Mouse (Mus musculus) liver, embryonic 14.5 days (tissue): ENCODE data around the gene Ccser1. TPM values are rescaled to one million over a fixed set of nuclear protein-coding genes. Genes with fewer than 3 reads are reported as not detected.

Source experiments
- ATAC-seq: fragments of 200-750 bp; cut with Nextera tagmentation; 2 replicates; pipeline ENCODE4 v1.8.0; 2017; ENCODE audit warnings: moderate number of reproducible peaks, mild to moderate bottlenecking, moderate library complexity; ENCODE audit not compliant: insufficient read depth
- DNase-seq, 3 experiments: peaks; one replicate each; pipeline ENCODE4 v3.0.0-alpha.2; 2012 to 2013; ENCODE audit warnings: low read depth in 3 of 3, low spot score in 3 of 3
- H3K27ac ChIP-seq: fragments of 300-500 bp; sonication (generic); 2 replicates; pipeline ENCODE4 v1.5.1; 2014; ENCODE audit warnings: moderate library complexity, mild to moderate bottlenecking, control low read depth, inconsistent platforms
- H3K27me3 ChIP-seq: fragments of 300-500 bp; sonication (generic); 2 replicates; pipeline ENCODE4 v1.6.1; 2014; ENCODE audit warnings: mild to moderate bottlenecking, low read length, moderate library complexity; ENCODE audit not compliant: control insufficient read depth, insufficient read depth
- H3K36me3 ChIP-seq: fragments of 300-500 bp; sonication (generic); replicated peaks from 2 replicates; pipeline ENCODE4 v1.6.1; 2014; ENCODE audit warnings: low read depth; ENCODE audit not compliant: control insufficient read depth, insufficient read depth
- H3K4me1 ChIP-seq, 2 experiments: fragments of 200-500 bp in 1 of 2; fragments of 300-500 bp in 1 of 2; sonication (generic) in 1 of 2; replicated peaks; 2 replicates each; pipeline ENCODE4 v1.6.1; 2012 to 2014; ENCODE audit warnings: antibody characterized with exemption in 1 of 2, inconsistent platforms in 1 of 2, low read length in 1 of 2; ENCODE audit not compliant: control insufficient read depth in 2 of 2, insufficient read depth in 2 of 2
- H3K4me2 ChIP-seq: fragments of 300-500 bp; sonication (generic); 2 replicates; pipeline ENCODE4 v1.6.1; 2014; ENCODE audit warnings: low read depth, mild to moderate bottlenecking, control low read depth, moderate library complexity
- H3K4me3 ChIP-seq, 2 experiments: fragments of 200-500 bp in 1 of 2; fragments of 300-500 bp in 1 of 2; sonication (generic) in 1 of 2; 2 replicates each; pipeline ENCODE4 v1.5.1; 2012 to 2014; ENCODE audit warnings: low read depth in 2 of 2, low read length in 2 of 2, mild to moderate bottlenecking in 2 of 2, control low read depth in 1 of 2, inconsistent platforms in 1 of 2, moderate library complexity in 1 of 2; ENCODE audit not compliant: insufficient read depth in 1 of 2
- H3K9ac ChIP-seq: fragments of 300-500 bp; sonication (generic); replicated peaks from 2 replicates; pipeline ENCODE4 v1.6.1; 2014; ENCODE audit warnings: mild to moderate bottlenecking, control low read depth, moderate library complexity
- H3K9me3 ChIP-seq: fragments of 300-500 bp; sonication (generic); 2 replicates; pipeline ENCODE4 v1.6.1; 2016; ENCODE audit warnings: low read length, mixed read lengths; ENCODE audit not compliant: control insufficient read depth
- CTCF ChIP-seq: IDR thresholded peaks from 2 replicates; pipeline ENCODE4 v1.5.1; 2016; ENCODE audit warnings: antibody characterized with exemption, low read depth, control low read depth
- EP300 ChIP-seq: IDR thresholded peaks from 2 replicates; pipeline ENCODE4 v1.6.1; 2016; ENCODE audit warnings: antibody characterized with exemption, low read depth
- WGBS: fragments of 180-500 bp; shearing (Covaris S2); extraction: QIAGEN DNeasy Blood & Tissue Kit; methylation state at CpG from one replicate; pipeline ENCODE4 v1.1.7; 2014; ENCODE audit not compliant: insufficient replicate concordance; 5-methylcytosine and 5-hydroxymethylcytosine counted together
- polyA plus RNA-seq, 2 experiments: library from polyadenylated mRNA; depleted of rRNA in 1 of 2; stranded (reverse) in 1 of 2; unstranded in 1 of 2; fragments of >200 nt; fragmentation: Nextera tagmentation in 1 of 2; extraction: Ambion mirVana in 1 of 2; gene quantifications; 2 replicates each; pipeline versions ENCODE4 v1.2.1 to v1.2.3; 2012 to 2014

Gene Ccser1
- polyA plus RNA-seq, 2 experiments = 0.09 TPM

GRCm38 (mm10) chr6:61800889-61801288, 620.8 kb downstream of the Ccser1 start:
- WGBS = 45% methylated on average over 3 of the region's 3 CpGs

GRCm38 (mm10) chr6:61805481-61805880, 625.4 kb downstream of the Ccser1 start:
- Histone ChIP-seq H3K9ac (no peak overlapping the region), H3K27ac (no peak overlapping the region), H3K36me3 (no peaks in the 10 kb centered on the region), H3K4me1 (no peaks in the 10 kb centered on the region), H3K27me3 (no peaks in the 10 kb centered on the region), H3K9me3 (no peaks in the 10 kb centered on the region), H3K4me2 (no peak overlapping the region), H3K4me3 (no peak overlapping the region)
- 60% methylated on average over 1 of the region's 1 CpGs for WGBS
- ATAC-seq = no peak
- DNase-seq = no peak
- TF ChIP-seq CTCF (no peak), EP300 (no peak)

More at GRCm38 (mm10) chr6:61800889-61801288, 620.8 kb downstream of the Ccser1 start:
- no peak overlapping the region for H3K27ac ChIP-seq
- no peak for DNase-seq
- no peak overlapping the region for H3K4me2 ChIP-seq
- ATAC-seq = no peak
- TF ChIP-seq CTCF (no peak), EP300 (no peak)
- H3K4me3 ChIP-seq = no peak overlapping the region
- H3K9me3 ChIP-seq = no peaks in the 10 kb centered on the region
- no peaks in the 10 kb centered on the region for H3K27me3 ChIP-seq
- no peaks in the 10 kb centered on the region for H3K36me3 ChIP-seq
- no peaks in the 10 kb centered on the region for H3K4me1 ChIP-seq
- no peak overlapping the region for H3K9ac ChIP-seq

- 38% methylated on average over 1 of the region's 1 CpGs for WGBS
These were observed 637.6 kb downstream of the Ccser1 start for GRCm38 (mm10) chr6:61817716-61818115.

GRCm38 (mm10) chr6:61876302-61876701, 696.2 kb downstream of the Ccser1 start:
- ATAC-seq (no peak), DNase-seq (no peak)
- no peaks in the 10 kb centered on the region for H3K36me3 ChIP-seq
- TF ChIP-seq EP300 (no peak), CTCF (no peak)
- H3K4me3 ChIP-seq = no peak overlapping the region
- 64% methylated on average over 1 of the region's 1 CpGs for WGBS
- no peaks in the 10 kb centered on the region for H3K9me3 ChIP-seq
- H3K4me2 ChIP-seq = no peak overlapping the region
- H3K27ac ChIP-seq = no peak overlapping the region
- H3K9ac ChIP-seq = no peak overlapping the region
- H3K27me3 ChIP-seq = no peaks in the 10 kb centered on the region
- H3K4me1 ChIP-seq = no peaks in the 10 kb centered on the region

More at GRCm38 (mm10) chr6:61817716-61818115, 637.6 kb downstream of the Ccser1 start:
- H3K9me3 ChIP-seq = no peaks in the 10 kb centered on the region
- no peaks in the 10 kb centered on the region for H3K36me3 ChIP-seq
- H3K9ac ChIP-seq = no peak overlapping the region
- H3K4me1 ChIP-seq = no peaks in the 10 kb centered on the region
- DNase-seq (no peak), ATAC-seq (no peak)
- H3K27me3 ChIP-seq = no peaks in the 10 kb centered on the region
- H3K27ac ChIP-seq = no peak overlapping the region
- H3K4me2 ChIP-seq = no peak overlapping the region
- TF ChIP-seq EP300 = no peak
- no peak for TF ChIP-seq CTCF
- H3K4me3 ChIP-seq = no peak overlapping the region

GRCm38 (mm10) chr6:61898238-61898637, 718.1 kb downstream of the Ccser1 start:
- H3K27me3 ChIP-seq = no peaks in the 10 kb centered on the region
- H3K4me3 ChIP-seq = no peak overlapping the region
- no peak overlapping the region for H3K4me2 ChIP-seq
- no peaks in the 10 kb centered on the region for H3K36me3 ChIP-seq
- WGBS = 56% methylated on average over 4 of the region's 4 CpGs
- H3K9me3 ChIP-seq = no peaks in the 10 kb centered on the region
- no peak for ATAC-seq
- H3K27ac ChIP-seq = no peak overlapping the region
- no peak overlapping the region for H3K9ac ChIP-seq
- TF ChIP-seq EP300 (no peak), CTCF (no peak)
- no peaks in the 10 kb centered on the region for H3K4me1 ChIP-seq
- no peak for DNase-seq
